Mouse (Mus musculus): ENCODE data around the gene Acot3.

DNA sequence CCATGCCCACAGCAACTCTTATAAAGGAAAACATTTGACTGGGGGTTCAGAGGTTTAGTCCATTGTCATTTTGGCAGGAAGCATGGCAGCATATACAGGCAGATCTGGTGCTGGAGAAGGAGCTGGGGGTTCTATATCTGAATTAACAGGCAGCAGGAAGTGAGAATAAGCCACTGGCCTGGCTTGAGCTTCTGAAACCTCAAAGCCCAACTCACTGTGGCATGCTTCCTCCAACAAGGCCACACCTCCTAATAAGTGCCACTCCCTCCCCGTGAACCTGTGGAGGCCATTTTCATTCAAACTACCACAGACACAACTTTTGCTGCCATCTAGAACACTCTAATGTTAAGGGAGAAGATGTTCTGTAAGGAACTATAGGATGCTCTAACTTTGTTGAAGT is 55.7 kb downstream of the Acot3 start:
- no peak for TF ChIP-seq CTCF (IDR thresholded peaks at IDR 0.05; ENCODE audit: control insufficient read depth, insufficient read depth, low read length)
- no peak for TF ChIP-seq POLR2A (IDR thresholded peaks at IDR 0.05; ENCODE audit: borderline replicate concordance, control insufficient read depth, low read depth, low read length)

Data from bone marrow, adult 2 months (tissue).